Mouse (Mus musculus): ENCODE data around the gene 4931400O07Rik. TPM values are rescaled to one million over a fixed set of nuclear protein-coding genes. Genes with fewer than 3 reads are reported as not detected.

The 4931400O07Rik gene
- not detected in 2 replicates for polyA plus RNA-seq (2015; fragmentation: Nextera tagmentation; extraction: Ambion mirVana)

GRCm38 (mm10) chrX:62467691-62468090 lies at the start of gene 4931400O07Rik:
Gene 4931400O07Rik (plus strand): TSS chrX:62467991.

Other genes with a start within 250 kb of the 4931400O07Rik start
- gene 4933402E13Rik, start 184.5 kb upstream of the 4931400O07Rik start, polyA plus RNA-seq (2015; fragmentation: Nextera tagmentation; extraction: Ambion mirVana): not detected in 2 replicates

Data from skeletal muscle tissue, postnatal 0 days (tissue).